In genomic region chr7:80032216-80033052, GRCm38 (mm10) we compare ENCODE assay signal across 8 mouse cellular contexts. TPM values are rescaled to one million over a fixed set of nuclear protein-coding genes. Genes with fewer than 3 reads are reported as not detected.
A peak's percentile ranks its signal among the peaks of the same experiment; 100 is the strongest.
DNase-seq lines count a peak whose midpoint lies in the region; ATAC-seq and TF ChIP-seq lines count a peak whose summit lies in the region.

No protein-coding gene starts in this region.

- TF ChIP-seq EP300 in stomach, postnatal 0 days (optimal IDR thresholded peaks at IDR 0.05): no peak

- H3K4me1 ChIP-seq in midbrain, embryonic 10.5 days: peaks cover 90% of the 10 kb centered on the region
- peaks cover 4% of the 10 kb centered on the region; the same call in 1 of the 2 replicates for H3K4me1 ChIP-seq in midbrain, postnatal 0 days (ENCODE audit: insufficient read depth, low read length)
- peaks cover 62% of the 10 kb centered on the region for H3K4me1 ChIP-seq in liver, embryonic 11.5 days (replicated peaks; ENCODE audit: control insufficient read depth, insufficient read depth, low read length)
- peaks cover 14% of the 10 kb centered on the region; the same call in 1 of the 2 replicates for H3K4me1 ChIP-seq in stomach, postnatal 0 days (replicated peaks; ENCODE audit: control insufficient read depth, insufficient read depth)

- no peak for TF ChIP-seq CTCF in midbrain, postnatal 0 days (IDR thresholded peaks at IDR 0.05)
- no peak for TF ChIP-seq CTCF in stomach, postnatal 0 days (IDR thresholded peaks at IDR 0.05; ENCODE audit: low read depth)

- no peaks in the 10 kb centered on the region for H3K27me3 ChIP-seq in midbrain, embryonic 10.5 days (ENCODE audit: low read depth, poor library complexity, severe bottlenecking)
- no peaks in the 10 kb centered on the region for H3K27me3 ChIP-seq in midbrain, postnatal 0 days (ENCODE audit: insufficient read depth, low read length)
- no peaks in the 10 kb centered on the region for H3K27me3 ChIP-seq in liver, embryonic 11.5 days (replicated peaks; ENCODE audit: control insufficient read depth, insufficient read depth, low read length)
- no peaks in the 10 kb centered on the region for H3K27me3 ChIP-seq in stomach, postnatal 0 days (ENCODE audit: control insufficient read depth, insufficient read depth, low read length)

- H3K9ac ChIP-seq in midbrain, postnatal 0 days (replicated peaks; ENCODE audit: low read length, poor library complexity, severe bottlenecking): no peak overlapping the region
- H3K9ac ChIP-seq in liver, embryonic 11.5 days (ENCODE audit: low read depth, low read length): 0 out of 2 replicates have a peak overlapping the region, but pooled peaks have one; percentile 16
- no peak overlapping the region for H3K9ac ChIP-seq in stomach, postnatal 0 days (ENCODE audit: low read length)

- H3K4me2 ChIP-seq in midbrain, postnatal 0 days (ENCODE audit: low read depth, low read length, poor library complexity, severe bottlenecking): no peak overlapping the region
- H3K4me2 ChIP-seq in liver, embryonic 11.5 days: peak overlapping the region; percentile 56
- H3K4me2 ChIP-seq in stomach, postnatal 0 days (replicated peaks; ENCODE audit: low read depth): no peak overlapping the region

- H3K4me3 ChIP-seq in midbrain, embryonic 10.5 days: peak overlapping the region; percentile 12; the same call in 1 of the 2 replicates
- no peak overlapping the region for H3K4me3 ChIP-seq in midbrain, postnatal 0 days (ENCODE audit: low read depth, low read length)
- H3K4me3 ChIP-seq in liver, embryonic 11.5 days (ENCODE audit: low read depth, low read length): peak overlapping the region; percentile 10; the same call in 1 of the 2 replicates
- H3K4me3 ChIP-seq in stomach, postnatal 0 days (ENCODE audit: low read depth, low read length): no peak overlapping the region

- peak overlapping the region; percentile 72 for H3K27ac ChIP-seq in midbrain, embryonic 10.5 days (replicated peaks)
- no peak overlapping the region for H3K27ac ChIP-seq in midbrain, postnatal 0 days (ENCODE audit: low read depth, low read length)
- peak overlapping the region; percentile 60 for H3K27ac ChIP-seq in liver, embryonic 11.5 days (ENCODE audit: low read depth, low read length)
- peak overlapping the region; percentile 40; the same call in 1 of the 2 replicates for H3K27ac ChIP-seq in stomach, postnatal 0 days (replicated peaks)

- 40% methylated on average over 10 of the region's 10 CpGs for WGBS in midbrain, embryonic 10.5 days
- WGBS in midbrain, postnatal 0 days: 43% methylated on average over 10 of the region's 10 CpGs
- WGBS in liver, embryonic 11.5 days: 30% methylated on average over 10 of the region's 10 CpGs
- 60% methylated on average over 10 of the region's 10 CpGs for WGBS in stomach, postnatal 0 days

- no peak for ATAC-seq in midbrain, postnatal 0 days (ENCODE audit: low FRiP score)
- 0 out of 2 replicates have a peak, but pooled peaks have one; percentile 22 for ATAC-seq in liver, embryonic 11.5 days (replicated peaks; ENCODE audit: low FRiP score)
- ATAC-seq in stomach, postnatal 0 days (ENCODE audit: low FRiP score, low TSS enrichment): no peak

- DNase-seq in embryo, embryonic 10.5 days (ENCODE audit: low spot score): peak; percentile 33
- no peak for DNase-seq in embryo, embryonic 11 days
- peak; percentile 45 for DNase-seq in midbrain, embryonic 10.5 days (ENCODE audit: low spot score)
- DNase-seq in midbrain, postnatal 0 days (ENCODE audit: low spot score): no peak
- DNase-seq in liver, embryonic 11.5 days (ENCODE audit: low spot score): no peak
- DNase-seq in stomach, postnatal 0 days (ENCODE audit: low spot score): no peak
- DNase-seq in cerebellum, postnatal 4 days (ENCODE audit: low spot score in 2 of 2): no peak
- no peak for DNase-seq in layer of hippocampus, postnatal 10 days (ENCODE audit: low spot score in 2 of 2)

- H3K9me3 ChIP-seq in midbrain, embryonic 10.5 days (replicated peaks): no peaks in the 10 kb centered on the region
- no peaks in the 10 kb centered on the region for H3K9me3 ChIP-seq in midbrain, postnatal 0 days (ENCODE audit: low read length)
- H3K9me3 ChIP-seq in liver, embryonic 11.5 days (ENCODE audit: control insufficient read depth, low read length): no peaks in the 10 kb centered on the region
- H3K9me3 ChIP-seq in stomach, postnatal 0 days (ENCODE audit: control insufficient read depth, low read length): no peaks in the 10 kb centered on the region

- peaks cover 32% of the 10 kb centered on the region for H3K36me3 ChIP-seq in midbrain, embryonic 10.5 days
- H3K36me3 ChIP-seq in midbrain, postnatal 0 days (ENCODE audit: insufficient read depth, low read length): no peaks in the 10 kb centered on the region
- H3K36me3 ChIP-seq in liver, embryonic 11.5 days (ENCODE audit: control insufficient read depth, insufficient read depth, low read length): no peaks in the 10 kb centered on the region
- H3K36me3 ChIP-seq in stomach, postnatal 0 days (ENCODE audit: control insufficient read depth, insufficient read depth, low read length): no peaks in the 10 kb centered on the region

RNA-seq across cellular contexts. Expression of gene Zfp710, which starts 7.8 kb away (rescaled TPM):
- polyA plus RNA-seq in midbrain, embryonic 10.5 days (2016; fragmentation: Nextera tagmentation; extraction: Ambion mirVana): 32.7 and 34.2 TPM in 2 replicates
- total RNA-seq in midbrain, postnatal 0 days (2014; rRNA removed): 25.1 and 33.6 TPM in 2 replicates
- 9.8 and 10.7 TPM in 2 replicates for polyA plus RNA-seq in midbrain, postnatal 0 days (2015; fragmentation: Nextera tagmentation; extraction: Ambion mirVana)
- polyA plus RNA-seq in liver, embryonic 11.5 days (2014; fragmentation: Nextera tagmentation; extraction: Ambion mirVana): 10.8 and 11.8 TPM in 2 replicates
- polyA plus RNA-seq in stomach, postnatal 0 days (2015; fragmentation: Nextera tagmentation; extraction: Ambion mirVana): 10.3 and 12.0 TPM in 2 replicates
- 10 to 100 TPM; 18.3 to 19.8 TPM for total RNA-seq in layer of hippocampus, postnatal 10 days (2021)

Comparison
In these comparisons a context has a peak if more than half of its experiments do, and no peak if none do; other contexts are left out.
1. DNase-seq: peak in embryo, embryonic 10.5 days (single experiment) and midbrain, embryonic 10.5 days (single experiment); none in embryo, embryonic 11 days (single experiment), midbrain, postnatal 0 days (single experiment), liver, embryonic 11.5 days (single experiment), stomach, postnatal 0 days (single experiment), cerebellum, postnatal 4 days (0 of 2) and layer of hippocampus, postnatal 10 days (0 of 2).
2. H3K4me3 ChIP-seq: peak in midbrain, embryonic 10.5 days (single experiment) and liver, embryonic 11.5 days (single experiment); none in midbrain, postnatal 0 days (single experiment) and stomach, postnatal 0 days (single experiment).